8 mouse cellular contexts compared by ENCODE assay signal in the genomic region with DNA sequence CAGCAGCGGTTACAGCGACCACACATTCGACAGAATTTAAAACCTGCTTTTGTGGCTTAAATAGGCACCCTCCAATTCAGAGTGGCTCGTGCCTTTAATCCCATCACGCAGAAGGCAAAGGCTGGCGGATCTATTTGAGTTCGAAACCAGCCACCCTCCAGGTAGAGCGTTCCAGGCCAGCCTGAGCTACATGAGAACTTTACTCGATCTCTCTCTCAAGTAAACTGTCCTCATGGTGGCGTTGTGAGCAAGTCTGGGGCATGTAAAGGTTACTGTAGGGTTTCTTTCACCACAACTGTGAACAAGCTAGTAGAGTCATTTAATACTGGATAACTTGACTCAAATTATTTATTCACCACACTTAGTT. TPM values are rescaled to one million over a fixed set of nuclear protein-coding genes. Genes with fewer than 3 reads are reported as not detected.
DNase-seq lines count a peak whose midpoint lies in the region; ATAC-seq lines count a peak whose summit lies in the region.

No protein-coding gene starts in this region.

- no peaks in the 10 kb centered on the region for H3K27me3 ChIP-seq in kidney, embryonic 16.5 days (ENCODE audit: insufficient read depth, low read length)
- H3K27me3 ChIP-seq in forebrain, embryonic 10.5 days (ENCODE audit: poor library complexity, severe bottlenecking) = no peaks in the 10 kb centered on the region
- no peaks in the 10 kb centered on the region for H3K27me3 ChIP-seq in limb, embryonic 13.5 days
- H3K27me3 ChIP-seq in midbrain, embryonic 16.5 days (ENCODE audit: control insufficient read depth, insufficient read depth, low read depth, low read length) = no peaks in the 10 kb centered on the region

- H3K36me3 ChIP-seq in kidney, embryonic 16.5 days (ENCODE audit: insufficient read depth, low read length) = 0 out of 2 replicates have a peak, but pooled peaks cover 3% of the 10 kb centered on the region
- peaks cover 28% of the 10 kb centered on the region for H3K36me3 ChIP-seq in forebrain, embryonic 10.5 days (replicated peaks)
- H3K36me3 ChIP-seq in limb, embryonic 13.5 days = peaks cover 7% of the 10 kb centered on the region; the same call in 1 of the 2 replicates
- H3K36me3 ChIP-seq in midbrain, embryonic 16.5 days (ENCODE audit: control insufficient read depth, insufficient read depth, low read length) = no peaks in the 10 kb centered on the region

- peak; percentile 62 for ATAC-seq in kidney, embryonic 16.5 days (ENCODE audit: low FRiP score, low TSS enrichment)
- ATAC-seq in limb, embryonic 13.5 days (ENCODE audit: low FRiP score, low read depth) = peak; percentile 29; the same call in 1 of the 2 replicates
- peak; percentile 58 for ATAC-seq in midbrain, embryonic 16.5 days

- H3K9me3 ChIP-seq in kidney, embryonic 16.5 days (ENCODE audit: low read length) = no peaks in the 10 kb centered on the region
- no peaks in the 10 kb centered on the region for H3K9me3 ChIP-seq in forebrain, embryonic 10.5 days
- no peaks in the 10 kb centered on the region for H3K9me3 ChIP-seq in limb, embryonic 13.5 days
- H3K9me3 ChIP-seq in midbrain, embryonic 16.5 days (replicated peaks; ENCODE audit: control insufficient read depth, low read length, poor library complexity, severe bottlenecking) = no peaks in the 10 kb centered on the region

- DNase-seq in kidney, postnatal 36 days = no peak
- DNase-seq in NIH3T3 (ENCODE audit: low read depth) = peak; percentile 80
- no peak for DNase-seq in forebrain, embryonic 10.5 days (ENCODE audit: extremely low spot score, low spot score)
- no peak for DNase-seq in adrenal gland, adult (ENCODE audit: inconsistent age in 2 of 2, low spot score in 1 of 2)
- no peak for DNase-seq in adrenal gland, postnatal 10 days

- H3K4me2 ChIP-seq in kidney, embryonic 16.5 days (replicated peaks; ENCODE audit: low read depth, low read length) = peak overlapping the region; percentile 71
- peak overlapping the region; percentile 78 for H3K4me2 ChIP-seq in limb, embryonic 13.5 days (replicated peaks)
- peak overlapping the region; percentile 86 for H3K4me2 ChIP-seq in midbrain, embryonic 16.5 days (ENCODE audit: low read length)

- peaks cover 21% of the 10 kb centered on the region for H3K4me1 ChIP-seq in kidney, embryonic 16.5 days (ENCODE audit: insufficient read depth, low read length)
- H3K4me1 ChIP-seq in forebrain, embryonic 10.5 days = peaks cover 42% of the 10 kb centered on the region
- peaks cover 33% of the 10 kb centered on the region for H3K4me1 ChIP-seq in limb, embryonic 13.5 days
- H3K4me1 ChIP-seq in midbrain, embryonic 16.5 days (ENCODE audit: control insufficient read depth, insufficient read depth, low read length) = peaks cover 19% of the 10 kb centered on the region

- peak overlapping the region; percentile 98 for H3K27ac ChIP-seq in kidney, embryonic 16.5 days (ENCODE audit: low read length)
- peak overlapping the region; percentile 97 for H3K27ac ChIP-seq in forebrain, embryonic 10.5 days
- peak overlapping the region; percentile 88 for H3K27ac ChIP-seq in limb, embryonic 13.5 days
- H3K27ac ChIP-seq in midbrain, embryonic 16.5 days (ENCODE audit: low read length) = peak overlapping the region; percentile 74

- H3K4me3 ChIP-seq in kidney, embryonic 16.5 days (ENCODE audit: low read length) = peak overlapping the region; percentile 79
- peak overlapping the region; percentile 92 for H3K4me3 ChIP-seq in forebrain, embryonic 10.5 days
- peak overlapping the region; percentile 73 for H3K4me3 ChIP-seq in limb, embryonic 13.5 days
- H3K4me3 ChIP-seq in midbrain, embryonic 16.5 days (ENCODE audit: low read depth, low read length) = peak overlapping the region; percentile 46

- WGBS in kidney, embryonic 16.5 days = 1% methylated on average over 10 of the region's 10 CpGs
- WGBS in forebrain, embryonic 10.5 days = 1% methylated on average over 10 of the region's 10 CpGs
- 3% methylated on average over 10 of the region's 10 CpGs for WGBS in limb, embryonic 13.5 days
- WGBS in midbrain, embryonic 16.5 days = 2% methylated on average over 10 of the region's 10 CpGs

- peak overlapping the region; percentile 81 for H3K9ac ChIP-seq in kidney, embryonic 16.5 days (replicated peaks; ENCODE audit: low read length)
- H3K9ac ChIP-seq in limb, embryonic 13.5 days = peak overlapping the region; percentile 75
- H3K9ac ChIP-seq in midbrain, embryonic 16.5 days (ENCODE audit: low read depth, low read length) = peak overlapping the region; percentile 64

RNA-seq across cellular contexts. Expression of gene Kif18b, which starts 0.4 kb away (rescaled TPM):
- 11.5 and 12.6 TPM in 2 replicates for polyA plus RNA-seq in kidney, embryonic 16.5 days (2015; fragmentation: Nextera tagmentation; extraction: Ambion mirVana)
- polyA plus RNA-seq in forebrain, embryonic 10.5 days (2016; fragmentation: Nextera tagmentation; extraction: Ambion mirVana) = 14.5 and 15.5 TPM in 2 replicates
- 10.8 and 11.0 TPM in 2 replicates for polyA plus RNA-seq in limb, embryonic 13.5 days (2015; fragmentation: Nextera tagmentation; extraction: Ambion mirVana)
- 0.75 and 1.4 TPM in 2 replicates for polyA plus RNA-seq in midbrain, embryonic 16.5 days (2015; fragmentation: Nextera tagmentation; extraction: Ambion mirVana)
- 10 to 100 TPM in 1 of 2 experiments, 1 to 10 TPM in 1; 6.9 to 10.4 TPM for total RNA-seq in adrenal gland, postnatal 10 days (2021)

RNA-seq across cellular contexts. Expression of gene C1ql1, which starts 21.2 kb away (rescaled TPM):
- 2.5 and 3.0 TPM in 2 replicates for polyA plus RNA-seq in kidney, embryonic 16.5 days (2015; fragmentation: Nextera tagmentation; extraction: Ambion mirVana)
- 2.6 and 2.8 TPM in 2 replicates for polyA plus RNA-seq in forebrain, embryonic 10.5 days (2016; fragmentation: Nextera tagmentation; extraction: Ambion mirVana)
- polyA plus RNA-seq in limb, embryonic 13.5 days (2015; fragmentation: Nextera tagmentation; extraction: Ambion mirVana) = 1.4 and 1.7 TPM in 2 replicates
- polyA plus RNA-seq in midbrain, embryonic 16.5 days (2015; fragmentation: Nextera tagmentation; extraction: Ambion mirVana) = 6.0 and 7.9 TPM in 2 replicates
- total RNA-seq in adrenal gland, postnatal 10 days (2021) = 10 to 100 TPM; 31.9 to 34.6 TPM

RNA-seq across cellular contexts. Expression of gene Gfap, which starts 24.6 kb away (rescaled TPM):
- polyA plus RNA-seq in kidney, embryonic 16.5 days (2015; fragmentation: Nextera tagmentation; extraction: Ambion mirVana) = 0.41 and 0.50 TPM in 2 replicates
- 0.09 and 0.10 TPM in 2 replicates for polyA plus RNA-seq in forebrain, embryonic 10.5 days (2016; fragmentation: Nextera tagmentation; extraction: Ambion mirVana)
- polyA plus RNA-seq in limb, embryonic 13.5 days (2015; fragmentation: Nextera tagmentation; extraction: Ambion mirVana) = 0.37 and 0.48 TPM in 2 replicates
- 0.27 and 1.2 TPM in 2 replicates for polyA plus RNA-seq in midbrain, embryonic 16.5 days (2015; fragmentation: Nextera tagmentation; extraction: Ambion mirVana)
- total RNA-seq in adrenal gland, postnatal 10 days (2021) = under 1 TPM; 0.90 to 0.91 TPM

RNA-seq across cellular contexts. Expression of gene Fam187a, which starts 40.4 kb away (rescaled TPM):
- not detected in 2 replicates for polyA plus RNA-seq in kidney, embryonic 16.5 days (2015; fragmentation: Nextera tagmentation; extraction: Ambion mirVana)
- polyA plus RNA-seq in forebrain, embryonic 10.5 days (2016; fragmentation: Nextera tagmentation; extraction: Ambion mirVana) = 0.09 TPM in 1 of 2 replicates, not detected in the other
- polyA plus RNA-seq in limb, embryonic 13.5 days (2015; fragmentation: Nextera tagmentation; extraction: Ambion mirVana) = not detected in 2 replicates
- not detected in 2 replicates for polyA plus RNA-seq in midbrain, embryonic 16.5 days (2015; fragmentation: Nextera tagmentation; extraction: Ambion mirVana)
- total RNA-seq in adrenal gland, postnatal 10 days (2021) = not detected

RNA-seq across cellular contexts. Expression of gene Ccdc103, which starts 44.3 kb away (rescaled TPM):
- polyA plus RNA-seq in kidney, embryonic 16.5 days (2015; fragmentation: Nextera tagmentation; extraction: Ambion mirVana) = 1.9 and 2.1 TPM in 2 replicates
- 2.0 and 2.9 TPM in 2 replicates for polyA plus RNA-seq in forebrain, embryonic 10.5 days (2016; fragmentation: Nextera tagmentation; extraction: Ambion mirVana)
- polyA plus RNA-seq in limb, embryonic 13.5 days (2015; fragmentation: Nextera tagmentation; extraction: Ambion mirVana) = 0.93 and 1.0 TPM in 2 replicates
- polyA plus RNA-seq in midbrain, embryonic 16.5 days (2015; fragmentation: Nextera tagmentation; extraction: Ambion mirVana) = 2.3 TPM in 2 replicates
- total RNA-seq in adrenal gland, postnatal 10 days (2021) = under 1 TPM; 0.21 to 0.27 TPM
